Mouse (Mus musculus) midbrain, postnatal 0 days (tissue): Measurements from ENCODE around the gene Apol11b. TPM values are rescaled to one million over a fixed set of nuclear protein-coding genes. Genes with fewer than 3 reads are reported as not detected.
"Not testable (repeated sequence)": the region's sequence is repeated elsewhere in the genome, so short reads cannot be mapped to it uniquely, and the experiment has no call there.

Experiments used
- ATAC-seq: fragments of 200-750 bp; cut with Nextera tagmentation; 2 replicates; pipeline ENCODE4 v1.8.0; 2017; ENCODE audit warnings: moderate number of reproducible peaks, mild to moderate bottlenecking, moderate TSS enrichment, moderate library complexity; ENCODE audit not compliant: low FRiP score
- DNase-seq: peaks from one replicate; pipeline ENCODE4 v3.0.0-alpha.2; 2015; ENCODE audit warnings: low spot score
- H3K27ac ChIP-seq: fragments of 300-500 bp; sonication (generic); 2 replicates; pipeline ENCODE4 v1.5.1; 2014; ENCODE audit warnings: low read depth, mild to moderate bottlenecking, low read length, mixed read lengths
- H3K27me3 ChIP-seq: fragments of 300-500 bp; sonication (generic); 2 replicates; pipeline ENCODE4 v1.6.1; 2014; ENCODE audit warnings: low read length, control low read depth, mixed read lengths; ENCODE audit not compliant: insufficient read depth
- H3K36me3 ChIP-seq: fragments of 300-500 bp; sonication (generic); 2 replicates; pipeline ENCODE4 v1.6.1; 2014; ENCODE audit warnings: low read length, control low read depth, mixed read lengths; ENCODE audit not compliant: insufficient read depth
- H3K4me1 ChIP-seq: fragments of 300-500 bp; sonication (generic); 2 replicates; pipeline ENCODE4 v1.6.1; 2014; ENCODE audit warnings: mild to moderate bottlenecking, control low read depth, antibody characterized with exemption, low read length, mixed read lengths; ENCODE audit not compliant: insufficient read depth
- H3K4me2 ChIP-seq: fragments of 300-500 bp; sonication (generic); 2 replicates; pipeline ENCODE4 v1.6.1; 2014; ENCODE audit warnings: low read depth, mild to moderate bottlenecking, low read length, mixed read lengths; ENCODE audit not compliant: poor library complexity, severe bottlenecking
- H3K4me3 ChIP-seq: fragments of 300-500 bp; sonication (generic); 2 replicates; pipeline ENCODE4 v1.5.1; 2014; ENCODE audit warnings: low read depth, mild to moderate bottlenecking, low read length, moderate library complexity
- H3K9ac ChIP-seq: fragments of 300-500 bp; sonication (generic); replicated peaks from 2 replicates; pipeline ENCODE4 v1.6.1; 2014; ENCODE audit warnings: mild to moderate bottlenecking, low read length, moderate library complexity, mixed read lengths; ENCODE audit not compliant: poor library complexity, severe bottlenecking
- H3K9me3 ChIP-seq: fragments of 300-500 bp; sonication (generic); 2 replicates; pipeline ENCODE4 v1.6.1; 2016; ENCODE audit warnings: low read length, control low read depth
- CTCF ChIP-seq: IDR thresholded peaks from 2 replicates; pipeline ENCODE4 v1.5.1; 2016; ENCODE audit warnings: antibody characterized with exemption, mild to moderate bottlenecking
- WGBS: fragments of 180-500 bp; shearing (Covaris S2); extraction: QIAGEN DNeasy Blood & Tissue Kit; methylation state at CpG from one replicate; pipeline ENCODE4 v1.1.7; 2014; 5-methylcytosine and 5-hydroxymethylcytosine counted together
- polyA plus RNA-seq: library from polyadenylated mRNA; unstranded; fragments of >200 nt; fragmentation: Nextera tagmentation; extraction: Ambion mirVana; gene quantifications from 2 replicates; pipeline ENCODE4 v1.2.1, GENCODE M21; 2015
- total RNA-seq: library from RNA; depleted of rRNA; stranded (reverse); fragments of >200 nt; gene quantifications from 2 replicates; pipeline ENCODE4 v1.2.3, GENCODE M21; 2014

Gene Apol11b
- total and polyA plus RNA-seq, 2 experiments from 2014 or later: not detected

- H3K4me3 ChIP-seq, H3K9me3 ChIP-seq, ATAC-seq, H3K4me1 ChIP-seq, H3K27ac ChIP-seq, H3K36me3 ChIP-seq, H3K4me2 ChIP-seq, H3K9ac ChIP-seq, DNase-seq, H3K27me3 ChIP-seq: not testable (repeated sequence)
- TF ChIP-seq CTCF: 0 out of 2 replicates have a peak, but pooled peaks have one; percentile 11
- 56% methylated on average over 7 of the region's 9 CpGs for WGBS
Observed at GRCm38 (mm10) chr15:77628647-77629046, 14.4 kb downstream of the Apol11b start.

GRCm38 (mm10) chr15:77626471-77626870 lies 16.6 kb downstream of the Apol11b start:
- H3K4me3 ChIP-seq, H3K27me3 ChIP-seq, DNase-seq, ATAC-seq, H3K9me3 ChIP-seq, H3K36me3 ChIP-seq, H3K4me2 ChIP-seq, H3K27ac ChIP-seq, H3K4me1 ChIP-seq, H3K9ac ChIP-seq: not testable (repeated sequence)
- WGBS: 79% methylated on average over 4 of the region's 4 CpGs

GRCm38 (mm10) chr15:77624710-77625109 lies 18.4 kb downstream of the Apol11b start:
- Histone ChIP-seq H3K36me3 (no peaks in the 10 kb centered on the region), H3K9ac (no peak overlapping the region), H3K4me3 (no peak overlapping the region), H3K9me3 (no peaks in the 10 kb centered on the region), H3K4me2 (no peak overlapping the region), H3K4me1 (no peaks in the 10 kb centered on the region), H3K27me3 (no peaks in the 10 kb centered on the region), H3K27ac (no peak overlapping the region)
- no peak for DNase-seq
- ATAC-seq: no peak
- WGBS: 85% methylated on average over 1 of the region's 1 CpGs
- no peak for TF ChIP-seq CTCF

- Histone ChIP-seq H3K36me3 (no peaks in the 10 kb centered on the region), H3K4me2 (no peak overlapping the region), H3K27me3 (no peaks in the 10 kb centered on the region), H3K9me3 (no peaks in the 10 kb centered on the region), H3K4me3 (no peak overlapping the region), H3K27ac (no peak overlapping the region), H3K9ac (no peak overlapping the region), H3K4me1 (no peaks in the 10 kb centered on the region)
- no peak for DNase-seq
- TF ChIP-seq CTCF: no peak
- 95% methylated on average over 3 of the region's 3 CpGs for WGBS
- ATAC-seq: no peak
Observed at GRCm38 (mm10) chr15:77606069-77606468, 37.0 kb downstream of the Apol11b start.

- ATAC-seq: no peak
- 72% methylated on average over 1 of the region's 1 CpGs for WGBS
Observed at GRCm38 (mm10) chr15:77598958-77599357, 44.1 kb downstream of the Apol11b start, which contains the start of gene Gm36245. Gene Gm36245, plus strand, starts transcription at chr15:77599258.

GRCm38 (mm10) chr15:77598429-77598828 lies 44.7 kb downstream of the Apol11b start:
- no peak overlapping the region for H3K4me2 ChIP-seq
- no peaks in the 10 kb centered on the region for H3K4me1 ChIP-seq
- no peaks in the 10 kb centered on the region for H3K36me3 ChIP-seq
- WGBS: 80% methylated on average over 3 of the region's 3 CpGs
- H3K27ac ChIP-seq: no peak overlapping the region
- H3K4me3 ChIP-seq: no peak overlapping the region
- ATAC-seq: no peak
- H3K27me3 ChIP-seq: no peaks in the 10 kb centered on the region
- no peak overlapping the region for H3K9ac ChIP-seq
- DNase-seq: no peak
- H3K9me3 ChIP-seq: no peaks in the 10 kb centered on the region
- TF ChIP-seq CTCF: no peak

More at GRCm38 (mm10) chr15:77598958-77599357, 44.1 kb downstream of the Apol11b start, which contains the start of gene Gm36245:
- Histone ChIP-seq H3K9ac (no peak within 1 kb of the TSS), H3K36me3 (no peaks in the 10 kb centered on the region), H3K27me3 (no peaks in the 10 kb centered on the region), H3K27ac (no peak within 1 kb of the TSS), H3K9me3 (no peaks in the 10 kb centered on the region), H3K4me2 (no peak within 1 kb of the TSS), H3K4me3 (no peak within 1 kb of the TSS), H3K4me1 (no peaks in the 10 kb centered on the region)
- DNase-seq: peak; percentile 9
- no peak for TF ChIP-seq CTCF
